Mouse (Mus musculus) erythroblast, embryonic 14.5 days (primary cell): ENCODE results near the gene Nutf2-ps1.

ENCODE experiments used
- GATA1 ChIP-seq: IDR thresholded peaks from 2 replicates; pipeline ENCODE4 v1.6.1; 2012; ENCODE audit warnings: low read length, inconsistent platforms, mixed read lengths
- TAL1 ChIP-seq: IDR thresholded peaks from 3 replicates; pipeline ENCODE4 v1.6.1; 2012; ENCODE audit warnings: low read length, inconsistent platforms, mixed read lengths

GRCm38 (mm10) chr19:53565565-53566277 lies 23.1 kb downstream of the Nutf2-ps1 start:
- TF ChIP-seq GATA1, result no peak
- no peak for TF ChIP-seq TAL1
